Mouse (Mus musculus): ENCODE data around the gene Mkrn2os. TPM values are rescaled to one million over a fixed set of nuclear protein-coding genes. Genes with fewer than 3 reads are reported as not detected.

The Mkrn2os gene
- total and polyA plus RNA-seq, 3 experiments = not detected

DNA sequence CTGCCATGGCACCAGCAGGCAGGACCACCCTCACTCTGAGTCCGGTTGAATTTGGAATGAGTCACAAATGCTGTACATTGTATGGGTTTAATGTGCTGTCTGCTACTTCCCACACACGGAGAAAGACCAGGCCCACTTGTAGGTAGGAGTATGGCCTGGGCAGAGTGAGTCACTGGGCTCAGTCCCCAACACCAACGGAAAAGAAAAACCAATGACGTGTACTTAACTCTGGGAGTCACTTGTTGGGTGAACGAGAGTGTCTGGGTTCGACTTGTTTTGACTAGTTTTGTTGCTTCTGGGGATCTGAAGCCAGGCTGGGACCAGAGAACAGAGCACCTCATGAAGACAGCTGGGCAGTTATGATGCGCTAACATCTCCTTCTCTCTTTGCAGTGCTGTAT, 18.2 kb downstream of the Mkrn2os start:
- H3K79me2 ChIP-seq (replicated peaks; ENCODE audit: control insufficient read depth, extremely low read depth, insufficient read depth, poor library complexity, severe bottlenecking) = no peaks in the 10 kb centered on the region

DNA sequence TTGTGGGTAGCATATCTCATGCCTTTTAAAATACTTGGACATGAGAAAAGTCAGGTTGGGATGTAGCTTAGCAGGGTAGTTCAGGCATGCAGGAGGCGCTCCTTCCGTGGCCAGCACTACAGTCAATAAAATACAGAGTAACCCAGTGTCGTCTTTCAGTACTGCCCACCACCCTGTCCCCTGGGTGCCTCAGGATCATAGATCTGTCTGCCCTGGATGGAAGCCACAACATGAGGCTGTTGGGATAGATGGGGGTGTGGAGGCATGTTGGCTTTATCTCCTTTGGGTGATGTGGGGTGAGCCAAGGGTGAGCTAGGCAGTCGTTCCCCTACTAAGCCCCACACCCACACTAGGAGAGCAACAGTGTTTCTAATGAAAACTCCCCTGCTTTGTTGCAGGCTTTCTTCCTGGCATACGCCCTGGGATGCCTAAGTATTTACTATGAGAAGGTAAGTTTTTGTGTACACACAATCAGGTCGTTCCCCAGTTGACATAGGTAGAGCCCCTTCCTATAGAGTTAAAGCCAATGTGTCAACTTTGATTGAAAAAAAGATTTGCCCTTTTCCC, 26.8 kb downstream of the Mkrn2os start:
- H3K4me2 ChIP-seq (ENCODE audit: insufficient read depth, low read depth, poor library complexity, severe bottlenecking) = no peak overlapping the region
- no peak overlapping the region for H3K4me3 ChIP-seq (replicated peaks in 1 of 3; ENCODE audit: low read depth in 2 of 3, low read length in 2 of 3, poor library complexity in 1 of 3)
- peaks cover 25 to 92% of the 10 kb centered on the region in 2 experiments for H3K36me3 ChIP-seq (replicated peaks in 1 of 2; ENCODE audit: control insufficient read depth in 1 of 2, insufficient read depth in 1 of 2, low read length in 1 of 2)
- dilution Hi-C loops (cut with MboI; ENCODE audit: extremely low pct_ligation_motif_present, extremely low pct_unique_long_range_greater_than_20kb, low sequenced_read_pairs) (no loop called here), in situ Hi-C loops (cut with MboI; ENCODE audit: low pct_ligation_motif_present, low pct_unique_long_range_greater_than_20kb, low sequenced_read_pairs) (no loop called here)
- H3K4me1 ChIP-seq (ENCODE audit: control insufficient read depth in 1 of 2, insufficient read depth in 2 of 2) = 0 out of 4 replicates have a peak, but pooled peaks cover 0 to 2% of the 10 kb centered on the region in 2 experiments
- no peak overlapping the region for H3K27ac ChIP-seq (ENCODE audit: insufficient read depth, low read depth)
- no peaks in the 10 kb centered on the region for H3K27me3 ChIP-seq (replicated peaks)
- H3K9me3 ChIP-seq (replicated peaks; ENCODE audit: low read length) = peaks cover 18% of the 10 kb centered on the region
- no peak for DNase-seq (ENCODE audit: extremely low read depth)
- TF ChIP-seq KAT2A (IDR thresholded peaks at IDR 0.05; ENCODE audit: insufficient replicate concordance, low read length) (no peak), MAZ (IDR thresholded peaks at IDR 0.05; ENCODE audit: low read depth, low read length) (no peak), ZMIZ1 (IDR thresholded peaks at IDR 0.05; ENCODE audit: low read depth, low read length) (no peak), ZKSCAN1 (IDR thresholded peaks at IDR 0.05; ENCODE audit: borderline replicate concordance, low read depth, low read length) (no peak), JUND (conservative IDR thresholded peaks at IDR 0.05; ENCODE audit: low read depth, low read length) (no peak), MAFK (IDR thresholded peaks at IDR 0.05; ENCODE audit: insufficient replicate concordance, low read length) (no peak), MXI1 (IDR thresholded peaks at IDR 0.05; ENCODE audit: low read depth, low read length) (no peak), CHD1 (IDR thresholded peaks at IDR 0.05; ENCODE audit: low read depth, low read length) (no peak), NRF1 (IDR thresholded peaks at IDR 0.05; ENCODE audit: low read depth, low read length) (no peak), JUN (IDR thresholded peaks at IDR 0.05; ENCODE audit: insufficient read depth, low read depth, low read length) (no peak), TCF12 (IDR thresholded peaks at IDR 0.05; ENCODE audit: low read depth, low read length) (no peak), EP300 (IDR thresholded peaks at IDR 0.05; ENCODE audit: low read length) (no peak), PAX5 (IDR thresholded peaks at IDR 0.05; ENCODE audit: low read length) (no peak), USF1 (IDR thresholded peaks at IDR 0.05; ENCODE audit: low read depth, low read length) (no peak), ZNF384 (IDR thresholded peaks at IDR 0.05; ENCODE audit: low read depth, low read length) (no peak), CTCF (conservative IDR thresholded peaks at IDR 0.05 in 1 of 2, IDR thresholded peaks at IDR 0.05 in 1 of 2; ENCODE audit: low read depth in 2 of 2, low read length in 2 of 2) (no peak), BHLHE40 (IDR thresholded peaks at IDR 0.05; ENCODE audit: low read depth, low read length) (no peak), USF2 (conservative IDR thresholded peaks at IDR 0.05; ENCODE audit: low read depth, low read length) (no peak), MEF2A (IDR thresholded peaks at IDR 0.05; ENCODE audit: borderline replicate concordance, low read depth, low read length) (no peak), E2F4 (IDR thresholded peaks at IDR 0.05; ENCODE audit: insufficient replicate concordance, low read depth, low read length) (no peak)
- H3K79me2 ChIP-seq (replicated peaks; ENCODE audit: control insufficient read depth, extremely low read depth, insufficient read depth, poor library complexity, severe bottlenecking) = no peaks in the 10 kb centered on the region
- H3K9ac ChIP-seq (ENCODE audit: insufficient read depth, low read depth) = no peak overlapping the region

More for the DNA sequence above, 18.2 kb downstream of the Mkrn2os start:
- Histone ChIP-seq H3K9me3 (replicated peaks; ENCODE audit: low read length) (peaks cover 4% of the 10 kb centered on the region), H3K4me1 (ENCODE audit: control insufficient read depth in 1 of 2, insufficient read depth in 2 of 2) (peaks cover 15 to 38% of the 10 kb centered on the region in 2 experiments), H3K27ac (ENCODE audit: insufficient read depth, low read depth) (no peak overlapping the region), H3K4me2 (ENCODE audit: insufficient read depth, low read depth, poor library complexity, severe bottlenecking) (no peak overlapping the region), H3K9ac (ENCODE audit: insufficient read depth, low read depth) (no peak overlapping the region), H3K27me3 (replicated peaks) (no peaks in the 10 kb centered on the region), H3K4me3 (replicated peaks in 1 of 3; ENCODE audit: low read depth in 2 of 3, low read length in 2 of 3, poor library complexity in 1 of 3) (no peak overlapping the region), H3K36me3 (replicated peaks in 1 of 2; ENCODE audit: control insufficient read depth in 1 of 2, insufficient read depth in 1 of 2, low read length in 1 of 2) (peaks cover 28 to 95% of the 10 kb centered on the region in 2 experiments)
- in situ Hi-C loops (cut with MboI; ENCODE audit: low pct_ligation_motif_present, low pct_unique_long_range_greater_than_20kb, low sequenced_read_pairs) (no loop called here), dilution Hi-C loops (cut with MboI; ENCODE audit: extremely low pct_ligation_motif_present, extremely low pct_unique_long_range_greater_than_20kb, low sequenced_read_pairs) (no loop called here)
- TF ChIP-seq RAD21 (IDR thresholded peaks at IDR 0.05; ENCODE audit: low read depth, low read length) (no peak), ETS1 (conservative IDR thresholded peaks at IDR 0.05; ENCODE audit: low read depth, low read length) (peak; percentile 40; the same call in 1 of the 2 replicates)
- DNase-seq (ENCODE audit: extremely low read depth) = peak; percentile 32
